Mouse (Mus musculus) ES-CJ7 (cell line): ENCODE data around the gene Wdr48.

ENCODE experiments used
- DNase-seq: peaks from one replicate; pipeline ENCODE4 v3.0.0; 2011; ENCODE audit warnings: low read depth, low spot score

Wdr48 gene

DNA sequence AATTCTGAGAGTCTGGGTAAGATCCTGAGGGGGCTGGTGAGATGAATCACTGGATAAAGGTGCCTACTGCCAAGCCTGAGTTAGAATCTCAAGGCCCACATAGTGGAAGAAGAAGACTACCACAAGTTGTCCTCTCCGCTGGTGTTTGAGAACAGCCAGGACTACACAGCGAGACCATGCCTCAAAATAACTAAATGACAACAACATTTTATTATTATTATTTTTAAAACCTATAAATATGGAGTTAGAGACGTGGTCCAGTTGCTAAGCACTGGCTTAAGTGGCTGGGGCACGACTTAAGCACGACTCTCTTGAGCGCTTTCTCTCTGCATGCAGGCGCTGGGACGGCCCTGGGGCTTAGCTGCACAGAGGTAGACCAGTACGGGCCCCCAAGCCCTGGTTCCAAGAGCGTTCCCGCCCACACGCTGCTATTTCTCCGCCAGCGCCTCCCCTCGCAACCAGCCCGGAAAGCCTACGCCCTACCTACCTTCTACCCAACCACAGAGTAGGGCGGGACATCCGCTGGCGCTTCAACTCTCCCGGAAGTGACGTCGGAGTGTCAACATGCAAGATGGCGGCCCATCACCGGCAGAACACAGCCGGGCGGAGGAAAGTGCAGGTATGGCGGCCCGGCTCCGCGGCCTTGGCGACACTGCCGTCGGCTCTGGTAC, at the start of gene Wdr48:
Wdr48 (plus strand) TSS at position 540 of the 671 bp plus-strand sequence.
- peak; percentile 99 for DNase-seq

DNA sequence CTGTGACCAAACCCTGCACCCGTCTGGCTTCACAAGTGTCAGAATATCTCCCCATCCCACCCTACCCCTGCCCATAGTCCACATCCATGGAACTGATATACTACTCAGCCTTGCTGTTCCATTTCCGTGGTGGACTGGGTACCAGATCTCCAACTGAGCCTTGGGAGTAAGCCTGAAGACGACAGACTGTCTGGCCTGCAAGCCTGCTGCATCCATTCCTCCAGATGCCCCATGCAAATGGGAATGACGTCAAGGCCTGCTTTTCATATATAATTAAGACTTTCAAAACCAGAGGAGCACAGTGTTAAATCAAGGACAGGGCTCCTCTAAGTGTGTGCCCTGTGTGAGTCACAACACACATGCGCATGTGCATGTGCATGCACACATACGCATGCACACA, 47.5 kb upstream of the Wdr48 start:
- no peak for DNase-seq

DNA sequence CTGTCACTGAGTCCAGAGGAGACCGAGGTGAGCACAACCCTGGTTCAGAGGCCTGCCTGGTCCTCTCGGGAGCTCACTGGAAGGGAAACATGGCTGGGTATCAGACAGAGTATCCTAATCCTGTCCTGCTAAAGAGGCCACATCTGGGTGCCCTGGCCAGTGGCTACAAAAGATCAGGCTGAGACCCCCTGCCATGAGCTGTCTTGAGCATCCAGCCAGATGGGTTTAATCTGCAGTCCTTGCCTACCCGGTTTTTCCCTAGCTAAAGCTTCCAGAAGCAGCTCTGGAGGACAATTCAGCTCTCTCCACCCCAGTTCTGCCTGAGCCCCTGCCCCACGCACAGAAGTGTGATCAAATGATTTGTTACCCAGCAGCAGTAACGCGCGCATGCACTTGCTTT, 46.0 kb upstream of the Wdr48 start:
- DNase-seq: no peak

DNA sequence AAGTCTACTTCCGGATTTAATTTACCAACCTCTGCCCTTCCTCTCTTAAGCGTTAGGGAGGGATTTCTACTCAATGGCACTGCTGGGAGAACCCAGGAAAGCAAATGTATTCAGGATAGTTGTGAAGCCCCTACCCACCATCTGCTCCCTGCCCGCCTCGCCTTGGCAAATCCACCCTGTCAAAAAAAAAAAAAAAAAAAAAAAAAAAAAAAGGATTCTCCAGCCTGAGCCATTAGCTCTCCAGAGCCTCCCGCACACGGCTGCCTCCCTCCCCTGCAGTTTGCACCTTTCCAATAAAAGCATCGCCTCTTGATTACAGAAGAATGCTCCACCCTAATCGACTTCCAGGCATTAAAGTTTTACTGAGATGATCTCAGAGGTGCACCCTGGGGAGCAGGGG, 45.5 kb upstream of the Wdr48 start:
- DNase-seq: no peak

DNA sequence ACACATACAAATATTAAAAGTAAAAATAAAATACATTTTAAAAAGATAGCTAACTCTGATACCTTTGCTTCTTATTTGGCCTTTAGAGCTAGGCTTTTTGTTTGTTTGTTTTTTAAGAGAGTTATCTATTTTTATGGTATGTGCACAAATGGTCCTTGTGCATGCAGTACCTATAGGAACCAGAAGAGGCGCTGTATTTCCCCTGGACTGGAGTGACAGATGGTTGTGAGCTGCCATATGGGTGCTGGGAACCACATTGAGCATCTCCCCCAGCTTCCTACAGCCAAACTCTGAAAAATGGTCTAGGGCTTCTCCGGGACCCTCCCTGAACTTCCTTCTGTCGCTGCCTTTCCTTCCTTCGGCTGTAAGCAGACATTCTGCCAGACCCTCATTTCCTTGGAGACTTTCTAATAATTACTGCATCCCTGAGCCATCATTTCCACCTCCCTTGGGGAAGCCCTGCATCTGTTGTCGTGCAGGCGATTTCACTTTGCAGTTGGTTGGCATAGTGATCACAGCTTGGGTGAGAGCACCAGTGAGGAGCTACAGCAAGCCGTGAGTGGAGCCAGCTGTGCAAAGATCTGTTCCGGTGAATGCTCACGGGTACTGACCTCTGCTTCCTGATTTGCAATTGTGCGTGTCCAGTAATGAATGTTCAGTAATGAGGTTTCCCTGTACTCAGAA, 42.2 kb upstream of the Wdr48 start:
- peak; percentile 27 for DNase-seq

DNA sequence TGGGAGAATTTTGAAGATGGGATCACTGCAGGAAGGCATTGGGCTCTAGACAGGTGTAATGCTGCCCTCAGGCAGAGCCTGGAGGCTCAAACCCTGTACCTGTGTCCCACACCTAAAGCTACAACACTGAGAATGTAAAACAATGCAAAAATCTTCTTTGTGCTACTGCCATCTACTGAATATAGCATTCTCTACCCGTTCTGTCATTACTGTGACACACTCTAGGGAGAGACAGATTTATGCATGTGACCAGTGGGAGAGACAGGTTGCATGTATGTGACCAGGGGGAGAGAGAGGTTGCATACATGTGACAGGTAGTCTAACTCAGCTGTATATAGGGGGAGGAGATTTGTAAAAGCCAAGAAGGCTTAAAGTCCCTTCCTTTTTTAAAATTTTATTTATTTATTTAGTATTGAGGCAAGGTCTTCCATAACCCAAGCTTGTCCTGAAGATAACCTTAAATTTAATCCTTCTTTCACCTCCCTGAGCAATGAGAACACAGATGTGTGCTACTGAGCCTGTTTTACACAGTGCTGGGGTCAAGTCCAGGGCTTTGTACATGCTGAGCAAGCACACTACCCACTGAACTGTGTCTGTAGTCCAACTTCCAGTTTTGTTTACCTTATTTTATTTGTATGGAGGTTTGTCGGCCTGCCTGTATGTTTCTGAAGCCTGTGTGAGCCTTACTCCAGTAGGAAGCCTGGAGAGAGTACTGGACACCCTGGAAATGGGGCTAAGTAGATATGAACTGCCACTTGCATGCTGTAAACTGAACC, 41.4 kb upstream of the Wdr48 start:
- no peak for DNase-seq

DNA sequence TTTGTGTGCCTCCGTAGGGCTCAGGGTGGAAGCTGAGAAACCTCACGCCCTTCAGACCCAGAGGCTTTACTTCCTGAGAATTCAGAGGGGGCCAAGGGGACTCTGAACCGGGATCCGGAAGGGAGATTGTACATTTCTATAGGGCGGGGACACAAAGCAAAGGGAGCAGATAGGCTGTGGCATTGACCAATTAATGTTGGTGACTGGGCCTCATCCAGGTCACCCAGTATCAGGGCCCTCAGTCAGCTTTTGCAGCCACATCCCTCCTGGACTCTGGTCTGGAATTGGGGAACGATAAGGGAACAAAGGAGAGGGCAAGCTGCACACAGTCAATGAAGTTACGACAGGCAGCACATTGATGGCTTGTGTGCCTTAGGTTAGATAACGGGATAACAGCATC, 40.5 kb upstream of the Wdr48 start:
- DNase-seq: no peak

DNA sequence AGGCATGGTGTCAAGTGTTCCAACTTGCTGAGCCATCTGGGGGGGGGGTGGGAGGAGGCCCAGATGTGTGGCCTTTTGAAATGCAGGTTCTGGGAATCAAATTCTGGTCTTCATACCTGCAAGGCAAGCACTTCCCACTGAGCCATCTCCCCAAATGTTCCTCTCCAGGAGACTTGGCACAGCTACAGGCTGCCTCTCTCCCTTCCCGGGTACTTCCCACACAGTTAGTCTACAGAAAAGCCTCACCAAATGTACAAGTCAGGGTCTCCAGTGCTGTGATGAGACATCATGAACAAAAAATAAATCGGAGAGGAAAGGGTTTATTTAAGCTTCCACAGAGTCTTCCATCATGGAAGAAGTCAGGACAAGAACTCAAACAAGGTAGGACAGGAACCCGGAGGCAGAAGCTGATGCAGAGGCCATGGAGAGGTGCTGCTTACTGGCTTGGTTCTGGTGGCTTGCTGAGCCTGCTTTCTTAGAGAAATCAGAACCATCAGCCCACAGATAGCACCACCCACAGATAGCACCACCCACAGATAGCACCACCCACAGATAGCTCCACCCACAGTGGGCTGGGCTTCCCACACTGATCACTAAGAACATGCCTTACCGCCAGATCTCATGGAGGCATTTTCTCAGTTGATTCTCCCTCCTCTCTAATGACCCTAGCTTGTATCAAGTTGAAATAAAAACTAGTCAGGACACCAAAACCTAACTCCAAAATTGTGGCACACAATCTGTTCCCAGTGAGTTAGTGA, 7.4 kb upstream of the Wdr48 start:
- no peak for DNase-seq

DNA sequence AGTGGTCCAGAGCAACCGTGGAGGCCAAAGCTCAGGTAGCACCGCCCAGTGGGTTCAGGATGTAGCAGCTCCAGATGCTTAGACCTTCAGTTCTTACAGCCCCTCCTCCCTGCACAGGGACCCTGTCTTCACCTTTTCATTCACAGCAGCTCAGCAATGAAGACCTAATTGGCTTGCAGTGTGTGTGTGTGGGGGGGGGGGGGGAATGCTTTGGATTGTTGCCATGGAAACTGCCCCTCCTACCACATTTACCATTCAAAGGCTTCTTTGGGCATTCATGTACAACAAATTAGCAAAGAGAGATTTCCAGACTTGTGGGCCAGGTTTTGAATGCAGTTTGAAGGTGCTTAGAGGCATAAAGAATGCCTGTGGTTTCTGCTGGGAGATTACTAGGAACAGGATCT, 5.8 kb upstream of the Wdr48 start:
- DNase-seq: peak; percentile 24

DNA sequence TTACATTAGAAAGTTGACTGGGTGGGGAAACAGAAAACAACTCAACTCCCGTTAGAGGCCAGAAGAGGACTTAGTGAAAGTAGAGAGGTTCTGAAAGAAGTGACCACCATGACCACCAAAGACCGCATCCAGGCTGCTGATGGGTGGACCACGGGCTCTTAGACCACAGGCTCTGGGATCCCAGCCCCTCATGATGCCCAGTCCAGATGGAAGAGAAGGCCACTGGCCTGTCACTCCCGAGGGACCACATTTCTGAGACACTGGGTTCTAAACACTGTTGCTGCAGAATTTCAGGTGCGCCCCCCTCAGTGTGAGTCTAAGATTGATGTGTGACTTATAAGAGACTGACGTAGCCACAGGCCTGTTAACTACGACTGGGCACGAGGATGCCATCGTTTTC, 5.2 kb upstream of the Wdr48 start:
- DNase-seq: no peak

DNA sequence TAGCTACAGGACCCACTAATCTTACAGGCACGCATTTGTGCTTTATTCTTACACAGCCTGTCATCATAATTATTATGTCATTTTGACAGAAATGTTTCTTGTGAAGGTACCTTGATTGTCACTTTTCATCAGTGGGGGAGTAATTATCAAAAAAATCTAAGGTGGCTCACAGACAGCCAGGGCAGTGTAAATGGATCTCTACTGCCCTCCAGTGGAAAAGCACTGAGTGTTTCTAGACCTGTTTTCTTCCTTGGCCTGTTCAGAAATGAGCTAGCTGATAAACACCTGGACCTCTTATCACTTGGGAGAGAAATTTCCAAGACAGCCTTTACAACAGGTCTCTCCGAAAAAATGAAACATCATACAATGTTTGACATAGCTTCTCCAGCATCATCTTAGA, 4.0 kb upstream of the Wdr48 start:
- peak; percentile 29 for DNase-seq

DNA sequence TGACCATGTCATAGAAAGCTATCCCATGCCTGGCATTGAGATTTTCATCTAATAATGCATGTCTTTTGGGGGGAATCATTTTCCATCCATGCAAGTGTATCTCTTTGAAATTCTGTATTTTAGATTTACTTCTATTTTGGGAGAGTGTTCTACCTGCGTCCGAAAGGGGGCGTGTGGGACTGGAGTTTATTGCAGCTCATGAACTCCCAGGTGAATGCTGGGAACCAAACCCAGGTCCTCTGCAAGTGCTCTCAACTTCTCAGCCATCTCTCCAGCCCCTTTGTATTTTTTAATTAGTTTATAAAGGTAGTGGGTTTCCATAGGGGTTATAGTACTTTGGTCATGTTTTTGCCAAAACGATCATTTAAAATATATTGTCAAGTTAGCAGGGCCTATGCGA, 797 bp upstream of the Wdr48 start:
- peak; percentile 64 for DNase-seq

DNA sequence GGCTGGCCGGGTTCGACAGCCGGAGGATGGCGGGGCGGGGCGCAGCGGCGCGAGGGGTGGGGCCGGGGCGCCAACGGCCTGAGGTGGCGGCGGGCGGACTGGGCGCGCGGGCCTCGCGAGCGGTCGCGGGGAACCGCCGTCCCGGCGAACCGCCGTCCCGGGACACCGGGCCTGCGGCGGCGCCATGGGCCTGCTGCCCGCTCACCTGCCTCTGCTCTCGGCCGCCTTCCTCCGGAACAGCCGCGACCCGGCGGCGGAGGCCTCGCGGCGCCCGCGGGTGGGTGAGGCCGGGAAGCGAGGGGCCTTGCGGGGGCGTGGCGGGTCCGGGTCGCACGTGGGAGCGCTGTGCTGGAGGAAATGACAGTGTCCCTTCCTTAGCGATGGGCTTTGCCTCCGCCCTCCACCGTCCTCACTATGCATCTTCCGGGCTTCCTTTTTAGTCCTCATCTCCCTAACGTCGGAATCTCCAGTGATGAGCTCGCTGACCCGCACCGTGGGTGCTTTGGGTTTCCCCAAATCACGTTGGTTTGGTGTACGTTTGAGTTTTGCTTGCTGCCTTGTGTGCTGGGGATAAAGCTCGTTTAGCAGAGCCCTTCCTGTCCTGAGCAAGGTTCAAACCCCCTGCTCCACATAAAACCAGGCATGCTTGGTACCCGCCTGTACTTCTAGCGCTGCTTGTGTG, 503 bp downstream of the Wdr48 start:
- peak; percentile 14 for DNase-seq

DNA sequence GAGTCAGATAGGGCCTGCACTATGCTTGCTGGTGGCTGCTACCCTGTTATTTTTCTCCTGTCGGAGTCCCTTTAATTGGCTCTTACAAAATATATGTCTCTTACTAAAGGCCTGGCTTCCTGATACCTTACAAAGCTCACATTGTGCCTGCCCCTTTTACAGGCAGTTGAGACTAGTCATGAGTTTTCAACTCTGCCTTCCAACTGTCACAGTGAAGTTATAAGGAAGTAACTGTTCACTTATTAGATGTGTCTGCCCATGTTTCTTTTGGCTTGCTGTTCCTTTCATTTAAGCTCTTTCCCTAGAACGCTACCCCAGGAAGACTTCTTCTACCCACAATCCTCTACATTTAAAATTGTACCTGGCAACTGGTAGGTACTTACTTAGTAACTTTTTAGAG, 4.8 kb downstream of the Wdr48 start:
- no peak for DNase-seq

DNA sequence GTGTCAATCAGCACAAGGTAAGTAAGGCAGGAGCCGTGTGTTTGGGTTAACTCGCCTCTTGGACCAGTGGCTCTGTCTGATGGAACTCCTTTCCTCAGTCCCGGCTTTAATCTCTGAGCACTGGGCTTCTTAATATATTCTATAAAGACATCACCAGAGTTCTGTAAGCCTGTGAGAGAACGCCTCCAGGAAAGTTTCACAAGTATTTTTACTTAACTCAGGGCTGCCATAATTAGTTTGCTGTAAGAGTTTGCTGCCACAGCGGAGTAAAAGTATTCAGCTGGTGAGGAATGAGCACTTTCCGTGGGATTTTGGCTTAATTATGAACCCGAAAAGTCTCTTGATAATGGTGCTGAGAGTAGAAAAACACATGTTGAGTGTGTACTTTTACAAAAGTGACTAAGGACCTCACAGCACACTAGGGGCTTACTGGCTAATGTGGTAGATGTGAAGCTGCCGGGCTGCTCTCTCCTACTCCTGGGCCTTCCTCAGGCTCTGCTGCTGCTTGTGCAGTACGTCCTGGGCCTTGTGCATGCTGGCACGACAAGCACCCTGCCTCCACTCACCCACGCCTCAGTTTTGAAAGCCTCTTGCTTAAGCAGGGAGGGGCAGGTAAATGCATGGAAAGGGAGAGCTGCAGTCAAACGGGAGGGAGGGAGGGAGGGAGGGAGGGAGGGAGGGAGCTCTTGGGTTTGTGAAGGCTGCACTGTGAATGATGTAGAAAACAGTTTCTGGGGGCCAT, 7.9 kb downstream of the Wdr48 start:
- no peak for DNase-seq

DNA sequence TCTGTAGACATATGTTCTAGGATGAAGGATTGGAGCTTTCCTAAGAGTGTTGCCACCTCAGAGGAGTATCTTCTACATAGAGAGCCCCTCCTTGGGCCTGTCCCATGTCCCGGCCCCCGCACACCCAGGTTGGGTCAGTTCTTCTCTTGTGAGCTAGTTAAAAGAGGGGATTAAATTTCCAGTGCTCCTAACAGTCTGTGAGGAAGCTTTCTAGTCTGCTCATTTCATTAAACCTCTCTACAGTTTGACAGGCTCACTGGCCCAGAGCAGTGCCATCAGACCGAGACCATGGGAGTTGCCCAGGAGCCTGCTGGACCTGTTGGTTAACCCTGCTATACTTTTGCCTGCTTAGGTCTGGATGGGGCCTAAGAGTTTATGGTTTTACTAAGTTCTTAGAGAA, 14.0 kb downstream of the Wdr48 start:
- no peak for DNase-seq

DNA sequence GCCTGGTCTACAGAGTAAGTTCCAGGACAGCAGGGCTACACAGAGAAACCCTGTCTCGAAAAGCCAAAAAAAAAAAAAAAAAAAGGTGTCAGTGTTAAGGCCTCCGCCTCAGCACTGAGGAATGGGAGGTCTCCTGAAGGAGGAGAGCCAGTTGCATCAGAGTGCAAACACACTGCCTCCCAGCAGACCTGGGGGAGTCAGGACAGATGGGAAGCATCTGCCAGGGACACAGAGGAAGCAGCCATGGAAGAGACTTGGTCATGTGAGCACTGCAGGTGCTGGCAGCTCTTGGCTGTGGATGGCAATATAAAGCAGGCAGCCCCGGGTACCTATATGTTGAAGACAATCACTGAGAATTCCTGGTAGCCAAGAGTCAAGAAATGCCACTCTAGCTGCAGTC, 15.3 kb downstream of the Wdr48 start:
- no peak for DNase-seq

DNA sequence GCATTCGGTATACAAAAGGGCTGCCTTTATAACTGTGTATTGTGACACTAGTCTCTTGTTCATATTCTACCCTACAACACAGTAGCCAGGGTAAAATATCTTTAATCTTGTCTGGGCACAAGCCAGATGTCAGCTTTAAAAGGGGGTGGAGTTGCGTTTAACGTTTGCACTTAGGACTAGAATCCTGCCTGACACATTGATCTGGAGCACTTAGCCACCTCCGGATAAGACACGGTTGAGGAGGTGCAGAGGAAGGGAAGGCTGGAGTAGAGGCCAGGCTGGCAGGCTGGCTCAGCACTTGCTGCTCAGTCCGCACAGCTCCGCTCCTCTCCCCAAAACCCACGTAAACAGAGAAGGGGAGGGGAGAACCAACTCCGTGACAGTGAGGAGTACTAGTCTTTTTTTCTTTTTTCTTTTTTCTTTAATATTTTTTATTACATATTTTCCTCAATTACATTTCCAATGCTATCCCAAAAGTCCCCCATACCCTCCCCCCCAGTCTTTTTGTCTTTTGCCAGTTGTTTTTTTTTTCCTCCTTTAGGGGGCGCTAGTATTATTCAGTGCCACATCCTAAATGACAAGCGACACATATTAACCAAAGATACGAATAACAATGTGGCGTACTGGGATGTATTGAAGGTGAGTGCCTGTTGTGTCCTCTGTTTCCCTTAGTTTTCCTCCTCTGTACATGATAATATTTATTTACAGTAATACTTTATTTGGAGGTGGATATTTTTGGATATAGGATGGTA, 18.6 kb downstream of the Wdr48 start:
- no peak for DNase-seq

DNA sequence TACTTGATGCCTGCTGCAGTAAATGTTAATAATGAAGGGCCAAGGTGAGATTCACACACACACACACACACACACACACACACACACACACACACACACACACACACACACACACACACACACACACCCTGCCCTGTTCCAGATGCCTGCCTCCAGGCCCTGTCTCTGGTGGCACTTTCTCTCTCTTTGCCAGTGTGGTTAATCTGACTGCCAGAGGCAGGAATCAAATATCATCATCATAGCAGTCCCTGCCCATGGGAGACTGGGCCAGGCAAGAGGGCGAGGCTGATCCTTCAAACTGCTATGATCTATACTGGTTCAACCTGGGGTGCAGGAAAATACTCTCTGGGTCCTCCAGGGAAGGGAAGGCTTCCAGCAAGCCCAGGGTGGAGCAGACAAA, 25.2 kb downstream of the Wdr48 start:
- DNase-seq: no peak

DNA sequence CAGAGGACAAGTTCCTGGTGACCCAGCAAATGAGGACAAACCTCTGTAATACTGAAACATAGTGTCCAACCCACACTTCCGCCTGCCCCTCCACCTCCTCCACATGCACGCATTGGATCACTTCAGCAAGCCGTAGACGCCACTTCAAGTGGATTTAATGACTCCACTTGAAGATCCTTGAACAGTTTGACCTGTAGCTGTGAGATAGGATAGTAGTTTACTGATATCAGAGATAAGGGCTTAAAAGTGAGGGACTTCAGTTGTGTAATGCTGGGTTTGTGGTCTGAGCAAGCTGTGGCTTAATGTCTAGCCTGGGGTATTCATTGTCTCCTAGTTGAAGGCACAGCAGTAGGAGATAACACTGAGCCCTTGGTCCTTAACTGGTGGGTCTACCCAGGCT, 28.8 kb downstream of the Wdr48 start:
- DNase-seq: no peak
